Mouse (Mus musculus): ENCODE measurements around the gene Map3k19. TPM values are rescaled to one million over a fixed set of nuclear protein-coding genes. Genes with fewer than 3 reads are reported as not detected.

The Map3k19 gene
- total RNA-seq, 1 experiment: not detected

- H3K36me3 ChIP-seq (ENCODE audit: control insufficient read depth, insufficient read depth, low read length, poor library complexity, severe bottlenecking): no peaks in the 10 kb centered on the region; the same call in 1 of the 2 replicates
- TF ChIP-seq HCFC1 (IDR thresholded peaks at IDR 0.05; ENCODE audit: borderline replicate concordance, insufficient read depth, low read length): no peak
- no peak for TF ChIP-seq ZNF384 (IDR thresholded peaks at IDR 0.05; ENCODE audit: low read depth, low read length)
- TF ChIP-seq ZC3H11A (IDR thresholded peaks at IDR 0.05; ENCODE audit: borderline replicate concordance, low read depth, low read length): no peak
- TF ChIP-seq MAFK (IDR thresholded peaks at IDR 0.05; ENCODE audit: insufficient read depth, low read depth, low read length): no peak
- no peak for TF ChIP-seq CHD2 (IDR thresholded peaks at IDR 0.05; ENCODE audit: low read depth, low read length)
- DNase-seq (ENCODE audit: low read depth, low spot score): peak; percentile 99
- in situ Hi-C loops (cut with MboI; ENCODE audit: low sequenced_read_pairs in 2 of 2, unreplicated experiment in 2 of 2): loop anchor here in 1 of 2 experiments (25.0 kb wide), 1 partner anchor 262 kb away; no protein-coding TSS in a partner anchor
- H3K4me1 ChIP-seq (ENCODE audit: control insufficient read depth in 2 of 2, insufficient read depth in 2 of 2, low read length in 2 of 2, poor library complexity in 1 of 2): peaks cover 2 to 5% of the 10 kb centered on the region in 2 experiments; a peak in 2 of 4 replicates
- peak within 1 kb of the TSS; percentile 92 to 99 for H3K4me3 ChIP-seq (ENCODE audit: insufficient read depth in 1 of 2, low read depth in 1 of 2, low read length in 2 of 2, poor library complexity in 1 of 2, severe bottlenecking in 1 of 2)
- no peaks in the 10 kb centered on the region for H3K9me3 ChIP-seq (ENCODE audit: control insufficient read depth, insufficient read depth, low read depth, low read length)
- peak within 1 kb of the TSS; percentile 100 for H3K9ac ChIP-seq (ENCODE audit: insufficient read depth, low read depth, low read length, poor library complexity, severe bottlenecking)
- peak within 1 kb of the TSS; percentile 76 for H3K27ac ChIP-seq (ENCODE audit: insufficient read depth, low read depth, low read length, poor library complexity, severe bottlenecking)
Measured at GRCm38 (mm10) chr1:127773803-127774500, 80.9 kb downstream of the Map3k19 start, which contains the start of gene Ccnt2. Ccnt2 (plus strand) TSS chr1:127774164.

- Histone ChIP-seq H3K9me3 (ENCODE audit: control insufficient read depth, insufficient read depth, low read depth, low read length) (no peaks in the 10 kb centered on the region), H3K4me1 (ENCODE audit: control insufficient read depth in 2 of 2, insufficient read depth in 2 of 2, low read length in 2 of 2, poor library complexity in 1 of 2) (peaks cover 2 to 5% of the 10 kb centered on the region in 2 experiments; a peak in 2 of 4 replicates), H3K9ac (ENCODE audit: insufficient read depth, low read depth, low read length, poor library complexity, severe bottlenecking) (peak overlapping the region; percentile 86), H3K4me3 (ENCODE audit: insufficient read depth in 1 of 2, low read depth in 1 of 2, low read length in 2 of 2, poor library complexity in 1 of 2, severe bottlenecking in 1 of 2) (peak overlapping the region; percentile 81 to 99), H3K36me3 (ENCODE audit: control insufficient read depth, insufficient read depth, low read length, poor library complexity, severe bottlenecking) (no peaks in the 10 kb centered on the region; the same call in 1 of the 2 replicates), H3K27ac (ENCODE audit: insufficient read depth, low read depth, low read length, poor library complexity, severe bottlenecking) (peak overlapping the region; percentile 40; the same call in 1 of the 2 replicates)
- no peak for TF ChIP-seq HCFC1 (IDR thresholded peaks at IDR 0.05; ENCODE audit: borderline replicate concordance, insufficient read depth, low read length)
- no peak for TF ChIP-seq MAFK (IDR thresholded peaks at IDR 0.05; ENCODE audit: insufficient read depth, low read depth, low read length)
- TF ChIP-seq ZNF384 (IDR thresholded peaks at IDR 0.05; ENCODE audit: low read depth, low read length): no peak
- no peak for TF ChIP-seq ZC3H11A (IDR thresholded peaks at IDR 0.05; ENCODE audit: borderline replicate concordance, low read depth, low read length)
- TF ChIP-seq CHD2 (IDR thresholded peaks at IDR 0.05; ENCODE audit: low read depth, low read length): no peak
- in situ Hi-C loops (cut with MboI; ENCODE audit: low sequenced_read_pairs in 2 of 2, unreplicated experiment in 2 of 2): loop anchor here in 1 of 2 experiments (25.0 kb wide), 1 partner anchor 261 kb away; no protein-coding TSS in a partner anchor
- DNase-seq (ENCODE audit: low read depth, low spot score): no peak
Measured at GRCm38 (mm10) chr1:127773198-127773802, 81.5 kb downstream of the Map3k19 start.

GRCm38 (mm10) chr1:127766741-127767140 is 88.1 kb downstream of the Map3k19 start:
- Histone ChIP-seq H3K4me1 (ENCODE audit: control insufficient read depth in 2 of 2, insufficient read depth in 2 of 2, low read length in 2 of 2, poor library complexity in 1 of 2) (no peaks in the 10 kb centered on the region), H3K36me3 (ENCODE audit: control insufficient read depth, insufficient read depth, low read length, poor library complexity, severe bottlenecking) (no peaks in the 10 kb centered on the region; the same call in 1 of the 2 replicates), H3K4me3 (ENCODE audit: insufficient read depth in 1 of 2, low read depth in 1 of 2, low read length in 2 of 2, poor library complexity in 1 of 2, severe bottlenecking in 1 of 2) (no peak overlapping the region), H3K9me3 (ENCODE audit: control insufficient read depth, insufficient read depth, low read depth, low read length) (no peaks in the 10 kb centered on the region), H3K9ac (ENCODE audit: insufficient read depth, low read depth, low read length, poor library complexity, severe bottlenecking) (no peak overlapping the region), H3K27ac (ENCODE audit: insufficient read depth, low read depth, low read length, poor library complexity, severe bottlenecking) (no peak overlapping the region)
- TF ChIP-seq CHD2 (IDR thresholded peaks at IDR 0.05; ENCODE audit: low read depth, low read length) (no peak), ZNF384 (IDR thresholded peaks at IDR 0.05; ENCODE audit: low read depth, low read length) (no peak), MAFK (IDR thresholded peaks at IDR 0.05; ENCODE audit: insufficient read depth, low read depth, low read length) (0 out of 2 replicates have a peak, but pooled peaks have one; percentile 55)
- in situ Hi-C loops (cut with MboI; ENCODE audit: low sequenced_read_pairs in 2 of 2, unreplicated experiment in 2 of 2): loop anchor here in 1 of 2 experiments (25.0 kb wide), 1 partner anchor 254 kb away; no protein-coding TSS in a partner anchor
- no peak for DNase-seq (ENCODE audit: low read depth, low spot score)

GRCm38 (mm10) chr1:127765468-127765867 is 89.4 kb downstream of the Map3k19 start:
- no peak overlapping the region for H3K4me3 ChIP-seq (ENCODE audit: insufficient read depth in 1 of 2, low read depth in 1 of 2, low read length in 2 of 2, poor library complexity in 1 of 2, severe bottlenecking in 1 of 2)
- TF ChIP-seq CHD2 (IDR thresholded peaks at IDR 0.05; ENCODE audit: low read depth, low read length): no peak
- TF ChIP-seq ZC3H11A (IDR thresholded peaks at IDR 0.05; ENCODE audit: borderline replicate concordance, low read depth, low read length): no peak; the same call in 1 of the 2 replicates
- TF ChIP-seq MAFK (IDR thresholded peaks at IDR 0.05; ENCODE audit: insufficient read depth, low read depth, low read length): no peak
- no peak for TF ChIP-seq ZNF384 (IDR thresholded peaks at IDR 0.05; ENCODE audit: low read depth, low read length)
- TF ChIP-seq HCFC1 (IDR thresholded peaks at IDR 0.05; ENCODE audit: borderline replicate concordance, insufficient read depth, low read length): no peak
- DNase-seq (ENCODE audit: low read depth, low spot score): no peak

More at GRCm38 (mm10) chr1:127765468-127765867, 89.4 kb downstream of the Map3k19 start:
- H3K9me3 ChIP-seq (ENCODE audit: control insufficient read depth, insufficient read depth, low read depth, low read length): no peaks in the 10 kb centered on the region
- H3K9ac ChIP-seq (ENCODE audit: insufficient read depth, low read depth, low read length, poor library complexity, severe bottlenecking): no peak overlapping the region
- in situ Hi-C loops (cut with MboI; ENCODE audit: low sequenced_read_pairs in 2 of 2, unreplicated experiment in 2 of 2): loop anchor here in 1 of 2 experiments (25.0 kb wide), 1 partner anchor 253 kb away; no protein-coding TSS in a partner anchor
- no peak overlapping the region for H3K27ac ChIP-seq (ENCODE audit: insufficient read depth, low read depth, low read length, poor library complexity, severe bottlenecking)
- no peaks in the 10 kb centered on the region for H3K36me3 ChIP-seq (ENCODE audit: control insufficient read depth, insufficient read depth, low read length, poor library complexity, severe bottlenecking)
- no peaks in the 10 kb centered on the region for H3K4me1 ChIP-seq (ENCODE audit: control insufficient read depth in 2 of 2, insufficient read depth in 2 of 2, low read length in 2 of 2, poor library complexity in 1 of 2)

Other genes starting within 250 kb of the Map3k19 start
- gene Tmem163, start 175.5 kb downstream of the Map3k19 start, total RNA-seq (2012; rRNA removed): 0.18 and 0.74 TPM in 2 replicates
- gene Acmsd, start 125.6 kb downstream of the Map3k19 start, total RNA-seq (2012; rRNA removed): 0.09 TPM in 1 of 2 replicates, not detected in the other
- gene Ccnt2, start 80.9 kb downstream of the Map3k19 start, total RNA-seq (2012; rRNA removed): 56.6 and 70.3 TPM in 2 replicates
- 24.6 and 25.8 TPM in 2 replicates for gene Rab3gap1, start 13.7 kb upstream of the Map3k19 start, total RNA-seq (2012; rRNA removed)
- 19.2 and 19.5 TPM in 2 replicates for gene Zranb3, start 248.0 kb upstream of the Map3k19 start, total RNA-seq (2012; rRNA removed)
- gene R3hdm1, start 248.3 kb upstream of the Map3k19 start, total RNA-seq (2012; rRNA removed): 52.9 and 56.6 TPM in 2 replicates

Measured in ES-E14 (cell line).